Mouse (Mus musculus) intestine, postnatal 0 days (tissue): ENCODE results near the gene Ubxn4. TPM values are rescaled to one million over a fixed set of nuclear protein-coding genes. Genes with fewer than 3 reads are reported as not detected.
"Not testable (repeated sequence)": the region's sequence is repeated elsewhere in the genome, so short reads cannot be mapped to it uniquely, and the experiment has no call there.

Experiments used
- ATAC-seq: fragments of 200-750 bp; cut with Nextera tagmentation; 2 replicates; pipeline ENCODE4 v1.8.0; 2017; ENCODE audit warnings: mild to moderate bottlenecking, moderate TSS enrichment, moderate library complexity
- H3K27ac ChIP-seq: fragments of 300-500 bp; sonication (generic); 2 replicates; pipeline ENCODE4 v1.5.1; 2014; ENCODE audit warnings: mild to moderate bottlenecking, low read depth, low read length, moderate library complexity
- H3K27me3 ChIP-seq: fragments of 300-500 bp; sonication (generic); replicated peaks from 2 replicates; pipeline ENCODE4 v1.6.1; 2014; ENCODE audit warnings: low read length, mixed read lengths; ENCODE audit not compliant: control insufficient read depth, insufficient read depth
- H3K36me3 ChIP-seq: fragments of 300-500 bp; sonication (generic); 2 replicates; pipeline ENCODE4 v1.6.1; 2014; ENCODE audit warnings: mild to moderate bottlenecking, moderate library complexity; ENCODE audit not compliant: control insufficient read depth, insufficient read depth
- H3K4me1 ChIP-seq: fragments of 300-500 bp; sonication (generic); replicated peaks from 2 replicates; pipeline ENCODE4 v1.6.1; 2014; ENCODE audit warnings: antibody characterized with exemption, low read length, mixed read lengths; ENCODE audit not compliant: control insufficient read depth, insufficient read depth
- H3K4me2 ChIP-seq: fragments of 300-500 bp; sonication (generic); replicated peaks from 2 replicates; pipeline ENCODE4 v1.6.1; 2014; ENCODE audit warnings: low read depth, mild to moderate bottlenecking, moderate library complexity
- H3K4me3 ChIP-seq: fragments of 300-500 bp; sonication (generic); 2 replicates; pipeline ENCODE4 v1.5.1; 2014; ENCODE audit warnings: low read depth, low read length
- H3K9ac ChIP-seq: fragments of 300-500 bp; sonication (generic); 2 replicates; pipeline ENCODE4 v1.6.1; 2014; ENCODE audit warnings: mild to moderate bottlenecking, low read depth, low read length
- H3K9me3 ChIP-seq: fragments of 300-500 bp; sonication (generic); 2 replicates; pipeline ENCODE4 v1.6.1; 2016; ENCODE audit warnings: mixed run types; ENCODE audit not compliant: control insufficient read depth
- CTCF ChIP-seq: sonication (generic); IDR thresholded peaks from 2 replicates; pipeline ENCODE4 v1.5.1; 2016; ENCODE audit warnings: low read depth, mild to moderate bottlenecking, control low read depth, antibody characterized with exemption, moderate library complexity
- WGBS: fragments of 180-500 bp; shearing (Covaris S2); extraction: QIAGEN DNeasy Blood & Tissue Kit; methylation state at CpG from one replicate; pipeline ENCODE4 v1.1.7; 2014; 5-methylcytosine and 5-hydroxymethylcytosine counted together
- polyA plus RNA-seq: library from polyadenylated mRNA; unstranded; fragments of >200 nt; fragmentation: Nextera tagmentation; extraction: Ambion mirVana; gene quantifications from 2 replicates; pipeline ENCODE4 v1.2.1, GENCODE M21; 2015

Ubxn4 gene
- polyA plus RNA-seq, 1 experiment from 2014 or later = 74.6 TPM

DNA sequence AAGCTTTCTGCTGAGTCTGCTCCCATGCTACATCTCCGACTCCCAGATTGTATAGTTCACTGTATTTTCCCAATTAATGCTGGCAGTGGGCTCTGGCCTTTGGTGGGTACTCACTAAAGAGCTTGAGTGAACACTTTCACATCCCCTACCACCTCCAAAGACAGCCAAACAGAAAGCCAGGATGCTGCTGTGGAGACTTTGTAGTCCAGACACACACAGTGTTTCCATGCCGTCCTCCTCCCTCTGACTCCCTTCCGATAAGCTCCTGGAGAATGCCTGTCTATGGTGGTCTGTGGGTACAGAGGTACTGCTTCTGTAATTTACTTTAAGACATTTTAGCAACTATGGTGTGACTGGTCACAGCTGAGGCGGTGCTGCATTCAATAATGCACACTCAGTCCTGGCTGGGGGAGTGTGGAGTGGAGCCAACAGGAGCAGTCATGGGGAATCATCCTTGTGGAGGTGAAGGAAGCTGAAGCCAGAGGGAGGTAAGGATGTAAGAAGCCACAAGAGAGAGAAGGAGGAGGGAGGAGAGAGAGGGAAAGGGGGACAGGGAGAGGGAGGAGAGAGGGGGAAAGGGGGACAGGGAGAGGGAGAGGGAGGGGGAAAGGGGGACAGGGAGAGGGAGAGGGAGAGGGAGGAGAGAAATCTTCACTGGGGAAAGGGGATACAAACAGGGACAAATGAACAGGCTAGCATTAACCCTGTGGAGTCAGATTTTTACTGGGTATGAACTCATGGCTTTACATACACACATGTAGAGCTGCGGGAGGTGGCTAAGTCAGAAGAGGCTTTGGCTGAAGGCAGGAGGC, 52.2 kb downstream of the Ubxn4 start:
- no peak for ATAC-seq

DNA sequence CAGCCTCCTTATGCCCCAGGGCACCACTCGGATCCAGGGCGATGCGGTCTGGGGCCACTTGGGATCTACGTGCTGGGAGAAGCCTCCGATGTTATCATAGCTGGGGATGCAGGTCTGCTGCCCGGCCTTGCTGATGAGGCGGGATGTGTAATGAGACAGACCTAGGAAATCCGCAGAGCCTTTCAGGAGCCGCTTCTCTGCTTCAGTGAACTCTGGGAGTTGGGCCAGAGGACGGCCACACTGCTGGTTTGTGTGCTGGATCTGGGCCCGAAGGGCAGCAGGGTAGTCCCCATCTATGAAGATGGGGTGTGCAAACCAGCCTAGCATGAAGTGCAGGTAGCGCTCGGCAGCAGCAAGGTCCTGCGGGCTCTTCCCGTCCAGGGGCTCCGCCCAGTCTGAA, 60.1 kb downstream of the Ubxn4 start:
- no peaks in the 10 kb centered on the region for H3K27me3 ChIP-seq
- H3K4me2 ChIP-seq = no peak overlapping the region
- no peak overlapping the region for H3K27ac ChIP-seq
- H3K36me3 ChIP-seq = peaks cover 35% of the 10 kb centered on the region; the same call in 1 of the 2 replicates
- no peak for TF ChIP-seq CTCF
- WGBS = 93% methylated on average over 16 of the region's 16 CpGs
- no peak overlapping the region for H3K9ac ChIP-seq
- ATAC-seq = no peak
- H3K4me1 ChIP-seq = no peaks in the 10 kb centered on the region
- H3K9me3 ChIP-seq = no peaks in the 10 kb centered on the region
- no peak overlapping the region for H3K4me3 ChIP-seq

More for the DNA sequence above, 52.2 kb downstream of the Ubxn4 start:
- H3K27me3 ChIP-seq = no peaks in the 10 kb centered on the region
- no peaks in the 10 kb centered on the region for H3K9me3 ChIP-seq
- no peak for TF ChIP-seq CTCF
- H3K4me1 ChIP-seq = no peaks in the 10 kb centered on the region
- H3K27ac ChIP-seq = no peak overlapping the region
- no peak overlapping the region for H3K9ac ChIP-seq
- H3K36me3 ChIP-seq = peaks cover 18% of the 10 kb centered on the region; the same call in 1 of the 2 replicates
- H3K4me2 ChIP-seq = no peak overlapping the region
- 73% methylated on average over 5 of the region's 5 CpGs for WGBS
- H3K4me3 ChIP-seq = no peak overlapping the region

DNA sequence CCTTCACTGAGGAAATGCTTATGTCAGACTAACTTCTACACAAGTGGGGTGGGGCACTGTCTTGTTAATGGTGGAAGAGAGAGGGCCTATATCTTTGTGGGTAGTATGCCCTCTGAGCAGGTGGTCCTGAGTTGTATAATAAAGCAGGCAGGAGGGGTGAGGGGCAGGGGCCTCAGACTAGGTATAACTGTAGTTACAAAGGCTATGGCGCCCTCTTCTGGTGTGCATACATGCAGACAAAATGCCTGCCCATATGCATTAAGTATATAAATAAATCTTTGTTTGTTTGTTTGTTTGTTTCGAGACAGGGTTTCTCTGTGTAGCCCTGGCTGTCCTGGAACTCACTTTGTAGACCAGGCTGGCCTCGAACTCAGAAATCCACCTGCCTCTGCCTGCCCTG, 65.3 kb downstream of the Ubxn4 start:
- no peak for ATAC-seq
- Histone ChIP-seq H3K27ac (no peak overlapping the region), H3K27me3 (no peaks in the 10 kb centered on the region), H3K9me3 (no peaks in the 10 kb centered on the region), H3K4me3 (no peak overlapping the region), H3K9ac (no peak overlapping the region), H3K4me2 (no peak overlapping the region), H3K4me1 (no peaks in the 10 kb centered on the region), H3K36me3 (peaks cover 28% of the 10 kb centered on the region; the same call in 1 of the 2 replicates)
- peak; percentile 32 for TF ChIP-seq CTCF
- WGBS = 79% methylated on average over 3 of the region's 3 CpGs

DNA sequence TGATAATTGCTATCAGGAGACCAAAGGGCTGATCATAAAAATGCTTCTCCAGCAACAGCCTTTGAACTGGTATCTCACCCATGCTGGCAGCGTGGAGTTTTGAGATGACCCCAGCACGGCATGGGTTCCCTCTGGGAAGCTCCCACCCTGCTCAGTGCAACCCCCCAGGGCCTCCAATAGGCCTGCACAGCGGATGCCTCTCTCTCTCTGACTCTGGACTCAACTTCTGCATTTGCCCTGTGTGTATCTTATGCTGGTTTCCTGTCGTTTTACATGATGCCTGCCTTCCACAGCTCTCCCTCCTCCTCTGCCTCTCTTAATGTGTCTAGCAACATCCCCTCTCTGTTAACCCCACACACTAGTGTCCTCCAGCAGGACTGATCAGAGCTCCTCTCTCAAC, 70.9 kb downstream of the Ubxn4 start:
- no peak overlapping the region for H3K9ac ChIP-seq
- H3K9me3 ChIP-seq = no peaks in the 10 kb centered on the region
- ATAC-seq = peak; percentile 76
- H3K4me1 ChIP-seq = no peaks in the 10 kb centered on the region
- TF ChIP-seq CTCF = no peak
- no peak overlapping the region for H3K4me2 ChIP-seq
- H3K27me3 ChIP-seq = no peaks in the 10 kb centered on the region
- H3K27ac ChIP-seq = peak overlapping the region; percentile 54; the same call in 1 of the 2 replicates
- 41% methylated on average over 4 of the region's 4 CpGs for WGBS
- peaks cover 12% of the 10 kb centered on the region; the same call in 1 of the 2 replicates for H3K36me3 ChIP-seq
- no peak overlapping the region for H3K4me3 ChIP-seq

DNA sequence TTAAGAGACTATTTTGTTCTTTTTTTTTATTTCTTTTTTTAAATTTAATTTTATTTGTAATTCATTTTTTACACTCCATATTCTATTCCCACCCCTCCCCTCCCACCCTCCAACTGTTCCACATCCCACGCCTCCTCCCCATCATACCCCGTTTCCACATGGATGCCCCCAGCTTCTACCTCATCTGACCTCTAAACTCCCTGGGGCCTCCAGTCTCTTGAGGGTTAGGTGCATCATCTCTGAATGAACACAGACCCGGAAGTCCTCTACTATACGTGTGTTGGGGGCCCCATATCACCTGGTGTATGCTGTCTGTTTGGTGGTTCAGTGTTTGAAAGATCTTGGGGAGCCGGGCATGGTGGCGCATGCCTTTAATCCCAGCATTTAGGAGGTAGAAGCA, 75.5 kb downstream of the Ubxn4 start:
- not testable (repeated sequence) for H3K36me3 ChIP-seq, H3K4me1 ChIP-seq, H3K9ac ChIP-seq, H3K27ac ChIP-seq, H3K4me3 ChIP-seq, ATAC-seq, H3K4me2 ChIP-seq, H3K9me3 ChIP-seq, H3K27me3 ChIP-seq
- 85% methylated on average over 6 of the region's 6 CpGs for WGBS

DNA sequence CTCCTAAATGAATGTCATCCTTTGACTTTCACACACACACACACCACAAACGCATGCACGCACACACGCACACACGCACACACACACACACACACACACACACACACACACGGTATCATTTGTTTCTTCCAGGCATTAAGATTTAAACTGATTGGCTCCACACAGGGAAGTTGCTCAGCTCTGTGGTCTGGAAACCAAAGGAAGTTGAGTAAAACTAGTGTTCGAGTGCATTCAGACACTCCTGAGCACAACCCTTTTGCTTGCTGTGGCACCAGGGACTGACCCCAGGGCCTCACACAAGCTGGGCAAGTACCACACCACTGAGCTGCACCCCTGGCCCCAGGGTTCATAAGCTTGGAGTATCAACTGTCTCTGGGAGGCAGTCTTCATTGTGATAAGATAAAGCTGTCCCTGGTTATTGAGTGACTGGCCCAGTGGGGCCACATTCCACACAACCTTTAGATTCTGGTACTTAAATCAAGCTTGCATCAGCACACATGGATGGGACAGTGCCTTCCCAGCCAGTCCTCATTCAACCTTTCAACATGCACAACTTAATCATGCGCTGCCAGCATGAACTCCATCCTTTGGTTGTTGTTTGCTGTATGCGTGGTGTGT, 79.4 kb downstream of the Ubxn4 start:
- Histone ChIP-seq H3K27ac (peak overlapping the region; percentile 21; the same call in 1 of the 2 replicates), H3K4me1 (no peaks in the 10 kb centered on the region), H3K4me2 (0 out of 2 replicates have a peak overlapping the region, but pooled peaks have one; percentile 21), H3K36me3 (peaks cover 4% of the 10 kb centered on the region; the same call in 1 of the 2 replicates), H3K9ac (no peak overlapping the region), H3K9me3 (no peaks in the 10 kb centered on the region), H3K27me3 (no peaks in the 10 kb centered on the region), H3K4me3 (no peak overlapping the region)
- peak; percentile 85 for ATAC-seq
- no peak for TF ChIP-seq CTCF
- WGBS = 66% methylated on average over 8 of the region's 8 CpGs
